ENCODE assay signal across 11 mouse cellular contexts in the genomic region with DNA sequence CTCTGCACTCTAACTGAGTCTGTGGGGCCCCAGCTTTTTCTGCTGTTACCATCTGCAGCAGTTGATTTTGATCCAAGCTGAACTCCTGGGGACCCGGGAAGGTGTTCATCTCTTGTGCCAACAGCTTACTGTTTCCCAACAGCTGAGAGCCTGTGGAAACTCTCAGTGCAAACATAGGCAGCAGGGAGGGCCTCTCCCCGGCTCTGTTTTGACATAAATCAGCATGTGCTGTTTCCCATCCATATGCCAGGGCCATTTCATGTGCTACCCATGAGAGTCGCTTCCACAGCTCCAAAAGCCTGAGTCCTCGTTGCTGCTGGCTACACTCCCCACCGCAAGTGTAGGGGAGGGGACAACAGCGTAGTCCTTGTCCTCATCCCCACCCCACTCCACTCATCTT. TPM values are rescaled to one million over a fixed set of nuclear protein-coding genes. Genes with fewer than 3 reads are reported as not detected.
A peak's percentile ranks its signal among the peaks of the same experiment; 100 is the strongest.
DNase-seq lines count a peak whose midpoint lies in the region; ATAC-seq and TF ChIP-seq lines count a peak whose summit lies in the region.
"Had no signal": no experiment of that assay in that cellular context is flagged by ENCODE, and none has a peak within 500 bp of the region (broad histone marks: within the 10 kb centered on the region; RNA-seq: fewer than 3 reads in every experiment).

No protein-coding gene starts in this region.

- DNase-seq in embryo, embryonic 11 days: peak; percentile 24
- no peak for DNase-seq in embryo, embryonic 10 days (ENCODE audit: low spot score)
- DNase-seq in stomach, postnatal 0 days (ENCODE audit: low spot score): no peak
- DNase-seq in ovary, postnatal 14 days (ENCODE audit: low spot score): no peak
- no peak for DNase-seq in spleen, postnatal 36 days (ENCODE audit: low spot score in 2 of 2)
- DNase-seq: liver, embryonic 13.5 days; thymus, postnatal 4 days had no signal

- H3K4me2 ChIP-seq in stomach, embryonic 14.5 days (replicated peaks; ENCODE audit: low read depth, low read length): no peak overlapping the region
- H3K4me2 ChIP-seq in stomach, postnatal 0 days (replicated peaks; ENCODE audit: low read depth): no peak overlapping the region
- H3K4me2 ChIP-seq in hindbrain, embryonic 16.5 days (ENCODE audit: low read length): no peak overlapping the region
- H3K4me2 ChIP-seq: liver, embryonic 13.5 days had no signal

- no peak for TF ChIP-seq EP300 in stomach, postnatal 0 days (optimal IDR thresholded peaks at IDR 0.05)

- TF ChIP-seq CTCF in stomach, postnatal 0 days (IDR thresholded peaks at IDR 0.05; ENCODE audit: low read depth): no peak

- H3K27ac ChIP-seq in stomach, embryonic 14.5 days (ENCODE audit: low read length): peak overlapping the region; percentile 74
- H3K27ac ChIP-seq in stomach, postnatal 0 days (replicated peaks): no peak overlapping the region
- peak overlapping the region; percentile 45 for H3K27ac ChIP-seq in hindbrain, embryonic 16.5 days (ENCODE audit: low read depth, low read length)
- H3K27ac ChIP-seq: liver, embryonic 13.5 days had no signal

- H3K4me1 ChIP-seq in stomach, embryonic 14.5 days (ENCODE audit: control insufficient read depth, insufficient read depth, low read length): peaks cover 31% of the 10 kb centered on the region
- H3K4me1 ChIP-seq in stomach, postnatal 0 days (replicated peaks; ENCODE audit: control insufficient read depth, insufficient read depth): no peaks in the 10 kb centered on the region
- peaks cover 29% of the 10 kb centered on the region for H3K4me1 ChIP-seq in hindbrain, embryonic 16.5 days (ENCODE audit: control insufficient read depth, insufficient read depth, low read depth, low read length)
- H3K4me1 ChIP-seq: liver, embryonic 13.5 days; megakaryocyte, embryonic 14.5 days had no signal

- H3K36me3 ChIP-seq in stomach, embryonic 14.5 days (ENCODE audit: control insufficient read depth, insufficient read depth, low read length): no peaks in the 10 kb centered on the region
- no peaks in the 10 kb centered on the region for H3K36me3 ChIP-seq in stomach, postnatal 0 days (ENCODE audit: control insufficient read depth, insufficient read depth, low read length)
- H3K36me3 ChIP-seq in hindbrain, embryonic 16.5 days (ENCODE audit: control insufficient read depth, insufficient read depth, low read length): no peaks in the 10 kb centered on the region
- H3K36me3 ChIP-seq: liver, embryonic 13.5 days had no signal

- no peaks in the 10 kb centered on the region for H3K27me3 ChIP-seq in stomach, embryonic 14.5 days (ENCODE audit: control insufficient read depth, insufficient read depth, low read length)
- no peaks in the 10 kb centered on the region for H3K27me3 ChIP-seq in stomach, postnatal 0 days (ENCODE audit: control insufficient read depth, insufficient read depth, low read length)
- no peaks in the 10 kb centered on the region for H3K27me3 ChIP-seq in hindbrain, embryonic 16.5 days (replicated peaks; ENCODE audit: control insufficient read depth, insufficient read depth, low read length)

- 28% methylated on average over 6 of the region's 6 CpGs for WGBS in stomach, embryonic 14.5 days
- 37% methylated on average over 6 of the region's 6 CpGs for WGBS in stomach, postnatal 0 days
- 28% methylated on average over 6 of the region's 6 CpGs for WGBS in hindbrain, embryonic 16.5 days

- no peaks in the 10 kb centered on the region for H3K9me3 ChIP-seq in stomach, embryonic 14.5 days (ENCODE audit: control insufficient read depth, low read depth, low read length)
- H3K9me3 ChIP-seq in stomach, postnatal 0 days (ENCODE audit: control insufficient read depth, low read length): no peaks in the 10 kb centered on the region
- no peaks in the 10 kb centered on the region for H3K9me3 ChIP-seq in hindbrain, embryonic 16.5 days (ENCODE audit: control insufficient read depth, low read length)
- H3K9me3 ChIP-seq: liver, embryonic 13.5 days had no signal

- ATAC-seq in stomach, embryonic 14.5 days (ENCODE audit: insufficient number of reproducible peaks, insufficient read depth, low FRiP score, low read depth): no peak
- no peak for ATAC-seq in stomach, postnatal 0 days (ENCODE audit: low FRiP score, low TSS enrichment)
- peak; percentile 28; the same call in 1 of the 2 replicates for ATAC-seq in hindbrain, embryonic 16.5 days
- no peak for ATAC-seq in megakaryocyte-erythroid progenitor cell, adult 5-6 weeks (replicated peaks; ENCODE audit: low FRiP score, low TSS enrichment, poor library complexity, severe bottlenecking)

- no peak overlapping the region for H3K9ac ChIP-seq in stomach, embryonic 14.5 days (replicated peaks; ENCODE audit: low read depth, low read length)
- H3K9ac ChIP-seq in stomach, postnatal 0 days (ENCODE audit: low read length): no peak overlapping the region
- no peak overlapping the region for H3K9ac ChIP-seq in hindbrain, embryonic 16.5 days (ENCODE audit: low read depth, low read length)
- H3K9ac ChIP-seq: liver, embryonic 13.5 days had no signal

- H3K4me3 ChIP-seq in stomach, embryonic 14.5 days (ENCODE audit: low read depth, low read length): no peak overlapping the region
- H3K4me3 ChIP-seq in stomach, postnatal 0 days (ENCODE audit: low read depth, low read length): no peak overlapping the region
- no peak overlapping the region for H3K4me3 ChIP-seq in hindbrain, embryonic 16.5 days (ENCODE audit: low read length)
- H3K4me3 ChIP-seq: liver, embryonic 13.5 days; megakaryocyte, embryonic 14.5 days had no signal

RNA-seq across cellular contexts. Expression of gene Dpysl4, which starts 7.6 kb away (rescaled TPM):
- polyA plus RNA-seq in stomach, embryonic 14.5 days (2014; fragmentation: Nextera tagmentation; extraction: Ambion mirVana): 24.1 and 24.9 TPM in 2 replicates
- 4.8 and 5.1 TPM in 2 replicates for polyA plus RNA-seq in stomach, postnatal 0 days (2015; fragmentation: Nextera tagmentation; extraction: Ambion mirVana)
- 177 and 182 TPM in 2 replicates for polyA plus RNA-seq in hindbrain, embryonic 16.5 days (2015; fragmentation: Nextera tagmentation; extraction: Ambion mirVana)
- not detected in 2 replicates for total RNA-seq in megakaryocyte-erythroid progenitor cell, adult 5-6 weeks (2014; fragmentation: Nextera tagmentation)
- total RNA-seq in megakaryocyte-erythroid progenitor cell, adult 5-6 weeks (2017): not detected in 2 replicates
